15 mouse cellular contexts compared by ENCODE assay signal in the genomic region with DNA sequence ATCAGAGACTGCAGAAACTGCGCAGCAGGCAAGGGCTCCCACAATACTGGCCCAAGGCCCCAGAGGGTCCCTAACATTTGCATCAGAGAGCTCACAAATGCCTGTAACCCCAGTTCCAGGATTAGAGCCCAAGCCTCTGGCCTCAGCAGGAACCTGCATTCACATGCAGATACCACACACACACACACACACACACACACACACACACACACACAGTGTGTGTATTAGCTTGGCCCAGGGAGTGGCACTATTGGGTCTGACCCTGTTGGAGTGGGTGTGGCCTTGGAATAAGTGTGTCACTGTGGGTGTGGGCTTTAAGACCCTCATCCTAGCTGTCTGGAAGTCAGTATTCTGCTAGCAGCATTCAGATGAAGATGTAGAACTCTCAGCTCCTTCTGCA. TPM values are rescaled to one million over a fixed set of nuclear protein-coding genes. Genes with fewer than 3 reads are reported as not detected.
DNase-seq lines count a peak whose midpoint lies in the region; ATAC-seq lines count a peak whose summit lies in the region.
"Not testable (repeated sequence)": the region's sequence is repeated elsewhere in the genome, so short reads cannot be mapped to it uniquely, and the experiment has no call there.
"Had no signal": no experiment of that assay in that cellular context is flagged by ENCODE, and none has a peak within 500 bp of the region (broad histone marks: within the 10 kb centered on the region; RNA-seq: fewer than 3 reads in every experiment).

No protein-coding gene starts in this region.

- H3K4me2 ChIP-seq in heart, embryonic 12.5 days; hindbrain, embryonic 14.5 days (replicated peaks); midbrain, embryonic 11.5 days; midbrain, embryonic 13.5 days (replicated peaks): not testable (repeated sequence)

- H3K27me3 ChIP-seq in heart, embryonic 12.5 days (replicated peaks); hindbrain, embryonic 14.5 days (ENCODE audit: control insufficient read depth, insufficient read depth, low read length); midbrain, embryonic 11.5 days (ENCODE audit: control insufficient read depth, insufficient read depth, low read length); midbrain, embryonic 13.5 days: not testable (repeated sequence)

- WGBS in heart, embryonic 12.5 days: 92% methylated on average over 1 of the region's 1 CpGs
- 50% methylated on average over 1 of the region's 1 CpGs for WGBS in hindbrain, embryonic 14.5 days
- WGBS in midbrain, embryonic 11.5 days: 50% methylated on average over 1 of the region's 1 CpGs
- 50% methylated on average over 1 of the region's 1 CpGs for WGBS in midbrain, embryonic 13.5 days

- H3K36me3 ChIP-seq in heart, embryonic 12.5 days: peaks cover 41% of the 10 kb centered on the region
- peaks cover 32% of the 10 kb centered on the region for H3K36me3 ChIP-seq in hindbrain, embryonic 14.5 days (replicated peaks; ENCODE audit: control insufficient read depth, insufficient read depth)
- H3K36me3 ChIP-seq in midbrain, embryonic 11.5 days (ENCODE audit: control insufficient read depth, insufficient read depth, low read length): not testable (repeated sequence)
- peaks cover 40% of the 10 kb centered on the region for H3K36me3 ChIP-seq in midbrain, embryonic 13.5 days

- 0 out of 2 replicates have a peak, but pooled peaks have one; percentile 42 for ATAC-seq in heart, embryonic 12.5 days (ENCODE audit: insufficient number of reproducible peaks, low FRiP score)
- 0 out of 2 replicates have a peak, but pooled peaks have one; percentile 24 for ATAC-seq in hindbrain, embryonic 14.5 days (ENCODE audit: low FRiP score)
- ATAC-seq in midbrain, embryonic 11.5 days (ENCODE audit: low FRiP score): peak; percentile 24; the same call in 1 of the 2 replicates
- ATAC-seq in midbrain, embryonic 13.5 days: peak; percentile 30; the same call in 1 of the 2 replicates

- H3K9me3 ChIP-seq in heart, embryonic 12.5 days (replicated peaks); hindbrain, embryonic 14.5 days (ENCODE audit: control insufficient read depth, low read length); midbrain, embryonic 11.5 days (ENCODE audit: control insufficient read depth, low read length); midbrain, embryonic 13.5 days: not testable (repeated sequence)

- H3K4me1 ChIP-seq in heart, embryonic 12.5 days (replicated peaks); hindbrain, embryonic 14.5 days (replicated peaks; ENCODE audit: control insufficient read depth, insufficient read depth, low read length); midbrain, embryonic 11.5 days (ENCODE audit: control insufficient read depth, insufficient read depth, low read length); midbrain, embryonic 13.5 days (replicated peaks): not testable (repeated sequence)

- DNase-seq in ES-CJ7 (ENCODE audit: low read depth, low spot score) (peak; percentile 82), ZHBTc4 (ENCODE audit: low read depth, low spot score) (peak; percentile 40)
- DNase-seq in hindbrain, embryonic 14.5 days (ENCODE audit: low spot score): not testable (repeated sequence)
- DNase-seq in midbrain, embryonic 11.5 days (ENCODE audit: low spot score, missing footprints): peak; percentile 72

- not testable (repeated sequence) for H3K9ac ChIP-seq in heart, embryonic 12.5 days; hindbrain, embryonic 14.5 days; midbrain, embryonic 11.5 days (ENCODE audit: low read length); midbrain, embryonic 13.5 days (replicated peaks)

- H3K27ac ChIP-seq in heart, embryonic 12.5 days (ENCODE audit: poor library complexity, severe bottlenecking); hindbrain, embryonic 14.5 days; midbrain, embryonic 11.5 days (ENCODE audit: low read depth, low read length); midbrain, embryonic 13.5 days: not testable (repeated sequence)

- H3K4me3 ChIP-seq in heart, embryonic 12.5 days; hindbrain, embryonic 14.5 days (replicated peaks; ENCODE audit: low read length); midbrain, embryonic 11.5 days (ENCODE audit: low read depth, low read length); midbrain, embryonic 13.5 days (replicated peaks): not testable (repeated sequence)

RNA-seq across cellular contexts. Expression of a gene that starts 17.3 kb away (rescaled TPM):
- polyA plus RNA-seq in heart, embryonic 12.5 days (2016; fragmentation: Nextera tagmentation; extraction: Ambion mirVana): 53.5 and 59.6 TPM in 2 replicates
- 55.3 and 64.3 TPM in 2 replicates for polyA plus RNA-seq in hindbrain, embryonic 14.5 days (2014; fragmentation: Nextera tagmentation; extraction: Ambion mirVana)
- polyA plus RNA-seq in midbrain, embryonic 11.5 days (2014; fragmentation: Nextera tagmentation; extraction: Ambion mirVana): 40.9 and 45.6 TPM in 2 replicates
- polyA plus RNA-seq in midbrain, embryonic 13.5 days (2015; fragmentation: Nextera tagmentation; extraction: Ambion mirVana): 77.8 and 77.9 TPM in 2 replicates

RNA-seq across cellular contexts. Expression of a gene that starts 41.7 kb away (rescaled TPM):
- not detected in 2 replicates for polyA plus RNA-seq in heart, embryonic 12.5 days (2016; fragmentation: Nextera tagmentation; extraction: Ambion mirVana)
- 0.38 TPM in 1 of 2 replicates, not detected in the other for polyA plus RNA-seq in hindbrain, embryonic 14.5 days (2014; fragmentation: Nextera tagmentation; extraction: Ambion mirVana)
- not detected in 2 replicates for polyA plus RNA-seq in midbrain, embryonic 11.5 days (2014; fragmentation: Nextera tagmentation; extraction: Ambion mirVana)
- polyA plus RNA-seq in midbrain, embryonic 13.5 days (2015; fragmentation: Nextera tagmentation; extraction: Ambion mirVana): not detected in 2 replicates
- polyA plus RNA-seq: adrenal gland, adult 2 months; brain, embryonic 14.5 days; C2C12; embryonic facial prominence, embryonic 11.5 days; embryonic facial prominence, embryonic 13.5 days; erythroblast, embryonic 14.5 days; forebrain, embryonic 10.5 days; forebrain, embryonic 12.5 days; forebrain, embryonic 14.5 days had no signal
